ENCODE assay signal across 9 mouse cellular contexts in the genomic region with DNA sequence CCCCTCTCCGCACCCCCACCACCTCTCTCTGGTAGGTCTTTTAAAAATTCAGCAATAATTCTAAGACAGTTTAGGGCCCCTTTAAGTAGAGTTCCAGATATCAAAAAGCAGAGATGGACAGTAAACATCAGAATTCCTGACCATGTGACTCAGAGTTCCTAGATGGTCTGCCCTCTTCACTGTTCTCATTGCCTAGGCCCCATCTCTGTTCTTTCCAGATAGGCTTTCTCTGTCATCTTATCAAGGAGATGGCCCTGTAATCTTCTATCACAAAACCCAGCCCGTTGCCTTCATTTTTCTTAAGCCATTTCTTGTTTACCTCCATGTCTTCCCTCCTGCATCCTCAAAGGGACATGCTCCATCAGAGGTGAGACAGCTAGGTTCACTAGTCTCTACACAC. TPM values are rescaled to one million over a fixed set of nuclear protein-coding genes. Genes with fewer than 3 reads are reported as not detected.
DNase-seq lines count a peak whose midpoint lies in the region; ATAC-seq lines count a peak whose summit lies in the region.
"Had no signal": no experiment of that assay in that cellular context is flagged by ENCODE, and none has a peak within 500 bp of the region (broad histone marks: within the 10 kb centered on the region; RNA-seq: fewer than 3 reads in every experiment).

No protein-coding gene starts in this region.

- no peak for ATAC-seq in heart, embryonic 16.5 days (replicated peaks; ENCODE audit: extremely low read depth, insufficient read depth, low FRiP score)
- no peak for ATAC-seq in hindbrain, embryonic 16.5 days
- ATAC-seq in midbrain, embryonic 12.5 days (ENCODE audit: low FRiP score, low read depth) = no peak

- no peak for DNase-seq in heart, adult 11 months
- DNase-seq in embryonic facial prominence, embryonic 10.5 days (ENCODE audit: low spot score) = no peak
- no peak for DNase-seq in gastrocnemius, postnatal 10 days
- no peak for DNase-seq in testis, postnatal 10 days (ENCODE audit: low spot score)
- no peak for DNase-seq in left cerebral cortex, postnatal 10 days (ENCODE audit: extremely low spot score in 1 of 2, low spot score in 2 of 2)
- DNase-seq: right cerebral cortex, postnatal 25 days had no signal

- no peaks in the 10 kb centered on the region for H3K36me3 ChIP-seq in heart, embryonic 16.5 days (ENCODE audit: control insufficient read depth, insufficient read depth)
- H3K36me3 ChIP-seq in embryonic facial prominence, embryonic 10.5 days (replicated peaks) = peaks cover 6% of the 10 kb centered on the region; the same call in 1 of the 2 replicates
- H3K36me3 ChIP-seq in hindbrain, embryonic 16.5 days (ENCODE audit: control insufficient read depth, insufficient read depth, low read length) = no peaks in the 10 kb centered on the region
- no peaks in the 10 kb centered on the region for H3K36me3 ChIP-seq in midbrain, embryonic 12.5 days

- H3K9ac ChIP-seq in heart, embryonic 16.5 days (ENCODE audit: low read length) = no peak overlapping the region
- no peak overlapping the region for H3K9ac ChIP-seq in hindbrain, embryonic 16.5 days (ENCODE audit: low read depth, low read length)
- no peak overlapping the region; the same call in 1 of the 2 replicates for H3K9ac ChIP-seq in midbrain, embryonic 12.5 days (replicated peaks)

- 67% methylated on average over 2 of the region's 2 CpGs for WGBS in heart, embryonic 16.5 days
- WGBS in embryonic facial prominence, embryonic 10.5 days = 92% methylated on average over 2 of the region's 2 CpGs
- 91% methylated on average over 2 of the region's 2 CpGs for WGBS in hindbrain, embryonic 16.5 days
- WGBS in midbrain, embryonic 12.5 days = 82% methylated on average over 2 of the region's 2 CpGs

- H3K9me3 ChIP-seq in heart, embryonic 16.5 days (replicated peaks; ENCODE audit: control insufficient read depth, low read length) = no peaks in the 10 kb centered on the region
- no peaks in the 10 kb centered on the region for H3K9me3 ChIP-seq in embryonic facial prominence, embryonic 10.5 days
- no peaks in the 10 kb centered on the region for H3K9me3 ChIP-seq in hindbrain, embryonic 16.5 days (ENCODE audit: control insufficient read depth, low read length)
- H3K9me3 ChIP-seq in midbrain, embryonic 12.5 days = no peaks in the 10 kb centered on the region

- H3K4me2 ChIP-seq in heart, embryonic 16.5 days (ENCODE audit: low read depth, low read length) = peak overlapping the region; percentile 33; the same call in 1 of the 2 replicates
- peak overlapping the region; percentile 79 for H3K4me2 ChIP-seq in hindbrain, embryonic 16.5 days (ENCODE audit: low read length)
- H3K4me2 ChIP-seq in midbrain, embryonic 12.5 days (replicated peaks) = peak overlapping the region; percentile 76

- H3K27ac ChIP-seq in heart, embryonic 16.5 days (ENCODE audit: low read length) = no peak overlapping the region
- no peak overlapping the region for H3K27ac ChIP-seq in embryonic facial prominence, embryonic 10.5 days (replicated peaks)
- H3K27ac ChIP-seq in hindbrain, embryonic 16.5 days (ENCODE audit: low read depth, low read length) = no peak overlapping the region
- H3K27ac ChIP-seq in midbrain, embryonic 12.5 days (replicated peaks) = no peak overlapping the region

- H3K27me3 ChIP-seq in heart, embryonic 16.5 days (ENCODE audit: control insufficient read depth, insufficient read depth, low read length) = no peaks in the 10 kb centered on the region
- H3K27me3 ChIP-seq in embryonic facial prominence, embryonic 10.5 days (replicated peaks; ENCODE audit: low read depth, poor library complexity, severe bottlenecking) = no peaks in the 10 kb centered on the region
- H3K27me3 ChIP-seq in hindbrain, embryonic 16.5 days (replicated peaks; ENCODE audit: control insufficient read depth, insufficient read depth, low read length) = no peaks in the 10 kb centered on the region
- no peaks in the 10 kb centered on the region for H3K27me3 ChIP-seq in midbrain, embryonic 12.5 days

- intact Hi-C loops in left cerebral cortex, postnatal 10 days (cut with DNase I) = loop anchor here (10.0 kb wide), 1 partner anchor 71 kb away; no protein-coding TSS in a partner anchor

- H3K4me1 ChIP-seq in heart, embryonic 16.5 days (ENCODE audit: control insufficient read depth, insufficient read depth, low read length) = peaks cover 13% of the 10 kb centered on the region
- H3K4me1 ChIP-seq in embryonic facial prominence, embryonic 10.5 days = peaks cover 18% of the 10 kb centered on the region
- H3K4me1 ChIP-seq in hindbrain, embryonic 16.5 days (ENCODE audit: control insufficient read depth, insufficient read depth, low read depth, low read length) = peaks cover 14% of the 10 kb centered on the region
- peaks cover 15% of the 10 kb centered on the region for H3K4me1 ChIP-seq in midbrain, embryonic 12.5 days

- no peak overlapping the region for H3K4me3 ChIP-seq in heart, embryonic 16.5 days (ENCODE audit: low read length)
- peak overlapping the region; percentile 97 for H3K4me3 ChIP-seq in embryonic facial prominence, embryonic 10.5 days
- no peak overlapping the region for H3K4me3 ChIP-seq in hindbrain, embryonic 16.5 days (ENCODE audit: low read length)
- H3K4me3 ChIP-seq in midbrain, embryonic 12.5 days = no peak overlapping the region

RNA-seq across cellular contexts. Expression of gene Map2k4, which starts 1.9 kb away (rescaled TPM):
- polyA plus RNA-seq in heart, embryonic 16.5 days (2015; fragmentation: Nextera tagmentation; extraction: Ambion mirVana) = 57.6 and 60.4 TPM in 2 replicates
- 66.5 and 66.9 TPM in 2 replicates for polyA plus RNA-seq in embryonic facial prominence, embryonic 10.5 days (2016; fragmentation: Nextera tagmentation; extraction: Ambion mirVana)
- 112 and 118 TPM in 2 replicates for polyA plus RNA-seq in hindbrain, embryonic 16.5 days (2015; fragmentation: Nextera tagmentation; extraction: Ambion mirVana)
- 64.5 and 69.8 TPM in 2 replicates for polyA plus RNA-seq in midbrain, embryonic 12.5 days (2016; fragmentation: Nextera tagmentation; extraction: Ambion mirVana)
- total RNA-seq in gastrocnemius, postnatal 10 days (2021) = 10 to 100 TPM; 56.4 to 57.3 TPM
- total RNA-seq in left cerebral cortex, postnatal 10 days (2021) = 100 to 1,000 TPM; 208 to 215 TPM

RNA-seq across cellular contexts. Expression of gene Zkscan6, which starts 20.8 kb away (rescaled TPM):
- polyA plus RNA-seq in heart, embryonic 16.5 days (2015; fragmentation: Nextera tagmentation; extraction: Ambion mirVana) = 10.9 and 12.8 TPM in 2 replicates
- 10.8 and 12.3 TPM in 2 replicates for polyA plus RNA-seq in embryonic facial prominence, embryonic 10.5 days (2016; fragmentation: Nextera tagmentation; extraction: Ambion mirVana)
- 17.7 TPM in 2 replicates for polyA plus RNA-seq in hindbrain, embryonic 16.5 days (2015; fragmentation: Nextera tagmentation; extraction: Ambion mirVana)
- 17.5 and 17.8 TPM in 2 replicates for polyA plus RNA-seq in midbrain, embryonic 12.5 days (2016; fragmentation: Nextera tagmentation; extraction: Ambion mirVana)
- total RNA-seq in gastrocnemius, postnatal 10 days (2021) = 1 to 10 TPM; 4.4 to 5.3 TPM
- 10 to 100 TPM; 11.5 to 12.9 TPM for total RNA-seq in left cerebral cortex, postnatal 10 days (2021)
